Mouse (Mus musculus): Measurements from ENCODE around the gene Ddah2. TPM values are rescaled to one million over a fixed set of nuclear protein-coding genes. Genes with fewer than 3 reads are reported as not detected.
"Not testable (repeated sequence)": the region's sequence is repeated elsewhere in the genome, so short reads cannot be mapped to it uniquely, and the experiment has no call there.

Gene Ddah2
- polyA plus RNA-seq, 1 experiment, result 54.0 TPM

GRCm38 (mm10) chr17:35031880-35032279, 27.0 kb upstream of the Ddah2 start:
- peaks cover 35% of the 10 kb centered on the region for H3K4me1 ChIP-seq (replicated peaks; ENCODE audit: control insufficient read depth, insufficient read depth, low read length)
- H3K27me3 ChIP-seq (ENCODE audit: control insufficient read depth, insufficient read depth, low read length), result no peaks in the 10 kb centered on the region
- no peak for DNase-seq
- H3K4me3 ChIP-seq (ENCODE audit: control insufficient read depth, insufficient read depth, low read length), result no peak overlapping the region
- no peak for TF ChIP-seq CTCF (IDR thresholded peaks at IDR 0.05; ENCODE audit: borderline replicate concordance, control insufficient read depth, extremely low read depth, insufficient read depth, low read length, poor library complexity)
- no peak for TF ChIP-seq POLR2A (IDR thresholded peaks at IDR 0.05; ENCODE audit: control insufficient read depth, extremely low read depth, insufficient read depth, low read length, poor library complexity)
- H3K27ac ChIP-seq (ENCODE audit: control insufficient read depth, insufficient read depth, low read length), result no peak overlapping the region
- WGBS, result 85% methylated on average over 7 of the region's 7 CpGs
- H3K36me3 ChIP-seq (ENCODE audit: control insufficient read depth, insufficient read depth, low read length), result no peaks in the 10 kb centered on the region

GRCm38 (mm10) chr17:35032323-35032870, 26.4 kb upstream of the Ddah2 start:
- H3K27ac ChIP-seq (ENCODE audit: control insufficient read depth, insufficient read depth, low read length), result no peak overlapping the region
- H3K27me3 ChIP-seq (ENCODE audit: control insufficient read depth, insufficient read depth, low read length), result no peaks in the 10 kb centered on the region
- DNase-seq, result no peak
- H3K4me1 ChIP-seq (replicated peaks; ENCODE audit: control insufficient read depth, insufficient read depth, low read length), result peaks cover 32% of the 10 kb centered on the region
- H3K36me3 ChIP-seq (ENCODE audit: control insufficient read depth, insufficient read depth, low read length), result no peaks in the 10 kb centered on the region
- H3K4me3 ChIP-seq (ENCODE audit: control insufficient read depth, insufficient read depth, low read length), result no peak overlapping the region
- TF ChIP-seq CTCF (IDR thresholded peaks at IDR 0.05; ENCODE audit: borderline replicate concordance, control insufficient read depth, extremely low read depth, insufficient read depth, low read length, poor library complexity), result no peak
- WGBS, result 80% methylated on average over 8 of the region's 8 CpGs

GRCm38 (mm10) chr17:35033703-35034102, 25.1 kb upstream of the Ddah2 start:
- not testable (repeated sequence) for H3K27ac ChIP-seq (ENCODE audit: control insufficient read depth, insufficient read depth, low read length); DNase-seq; H3K4me3 ChIP-seq (ENCODE audit: control insufficient read depth, insufficient read depth, low read length); H3K27me3 ChIP-seq (ENCODE audit: control insufficient read depth, insufficient read depth, low read length); H3K36me3 ChIP-seq (ENCODE audit: control insufficient read depth, insufficient read depth, low read length)
- 79% methylated on average over 1 of the region's 1 CpGs for WGBS
- peaks cover 22% of the 10 kb centered on the region for H3K4me1 ChIP-seq (replicated peaks; ENCODE audit: control insufficient read depth, insufficient read depth, low read length)

- H3K4me3 ChIP-seq (ENCODE audit: control insufficient read depth, insufficient read depth, low read length), result no peak overlapping the region
Observed at GRCm38 (mm10) chr17:35034896-35035295, 23.9 kb upstream of the Ddah2 start.

GRCm38 (mm10) chr17:35039121-35039873, 19.5 kb upstream of the Ddah2 start:
- peaks cover 3% of the 10 kb centered on the region for H3K4me1 ChIP-seq (replicated peaks; ENCODE audit: control insufficient read depth, insufficient read depth, low read length)
- no peak for DNase-seq
- H3K27me3 ChIP-seq (ENCODE audit: control insufficient read depth, insufficient read depth, low read length), result no peaks in the 10 kb centered on the region
- no peak overlapping the region for H3K4me3 ChIP-seq (ENCODE audit: control insufficient read depth, insufficient read depth, low read length)
- TF ChIP-seq POLR2A (IDR thresholded peaks at IDR 0.05; ENCODE audit: control insufficient read depth, extremely low read depth, insufficient read depth, low read length, poor library complexity) (no peak), CTCF (IDR thresholded peaks at IDR 0.05; ENCODE audit: borderline replicate concordance, control insufficient read depth, extremely low read depth, insufficient read depth, low read length, poor library complexity) (no peak)
- H3K27ac ChIP-seq (ENCODE audit: control insufficient read depth, insufficient read depth, low read length), result no peak overlapping the region
- no peaks in the 10 kb centered on the region for H3K36me3 ChIP-seq (ENCODE audit: control insufficient read depth, insufficient read depth, low read length)
- WGBS, result 94% methylated on average over 11 of the region's 11 CpGs

More at GRCm38 (mm10) chr17:35034896-35035295, 23.9 kb upstream of the Ddah2 start:
- H3K27ac ChIP-seq (ENCODE audit: control insufficient read depth, insufficient read depth, low read length), result no peak overlapping the region
- no peak for DNase-seq
- 69% methylated on average over 6 of the region's 6 CpGs for WGBS
- no peak for TF ChIP-seq POLR2A (IDR thresholded peaks at IDR 0.05; ENCODE audit: control insufficient read depth, extremely low read depth, insufficient read depth, low read length, poor library complexity)
- TF ChIP-seq CTCF (IDR thresholded peaks at IDR 0.05; ENCODE audit: borderline replicate concordance, control insufficient read depth, extremely low read depth, insufficient read depth, low read length, poor library complexity), result no peak
- H3K36me3 ChIP-seq (ENCODE audit: control insufficient read depth, insufficient read depth, low read length), result no peaks in the 10 kb centered on the region
- H3K27me3 ChIP-seq (ENCODE audit: control insufficient read depth, insufficient read depth, low read length), result no peaks in the 10 kb centered on the region
- peaks cover 10% of the 10 kb centered on the region for H3K4me1 ChIP-seq (replicated peaks; ENCODE audit: control insufficient read depth, insufficient read depth, low read length)

- WGBS, result 93% methylated on average over 4 of the region's 4 CpGs
- no peak overlapping the region for H3K4me3 ChIP-seq (ENCODE audit: control insufficient read depth, insufficient read depth, low read length)
- peaks cover 22% of the 10 kb centered on the region for H3K4me1 ChIP-seq (replicated peaks; ENCODE audit: control insufficient read depth, insufficient read depth, low read length)
- no peak for TF ChIP-seq CTCF (IDR thresholded peaks at IDR 0.05; ENCODE audit: borderline replicate concordance, control insufficient read depth, extremely low read depth, insufficient read depth, low read length, poor library complexity)
- TF ChIP-seq POLR2A (IDR thresholded peaks at IDR 0.05; ENCODE audit: control insufficient read depth, extremely low read depth, insufficient read depth, low read length, poor library complexity), result no peak
- no peak for DNase-seq
- no peak overlapping the region for H3K27ac ChIP-seq (ENCODE audit: control insufficient read depth, insufficient read depth, low read length)
- H3K36me3 ChIP-seq (ENCODE audit: control insufficient read depth, insufficient read depth, low read length), result no peaks in the 10 kb centered on the region
- H3K27me3 ChIP-seq (ENCODE audit: control insufficient read depth, insufficient read depth, low read length), result no peaks in the 10 kb centered on the region
Observed at GRCm38 (mm10) chr17:35043794-35044193, 15.0 kb upstream of the Ddah2 start.
